Mouse (Mus musculus) heart, embryonic 12.5 days (tissue): Measurements from ENCODE around the gene Cxadr. TPM values are rescaled to one million over a fixed set of nuclear protein-coding genes. Genes with fewer than 3 reads are reported as not detected.

Experiments used
- ATAC-seq: fragments of 200-750 bp; cut with Nextera tagmentation; 2 replicates; pipeline ENCODE4 v1.8.0; 2017; ENCODE audit warnings: moderate TSS enrichment, moderate library complexity; ENCODE audit not compliant: insufficient number of reproducible peaks, low FRiP score
- H3K27ac ChIP-seq: fragments of 300-500 bp; sonication (generic); 2 replicates; pipeline ENCODE4 v1.5.1; 2016; ENCODE audit warnings: mild to moderate bottlenecking, moderate library complexity; ENCODE audit not compliant: poor library complexity, severe bottlenecking
- H3K27me3 ChIP-seq: fragments of 300-500 bp; sonication (generic); replicated peaks from 2 replicates; pipeline ENCODE4 v1.6.1; 2016; ENCODE audit warnings: mild to moderate bottlenecking, moderate library complexity
- H3K36me3 ChIP-seq: fragments of 300-500 bp; sonication (generic); 2 replicates; pipeline ENCODE4 v1.6.1; 2016; ENCODE audit warnings: mild to moderate bottlenecking, moderate library complexity
- H3K4me1 ChIP-seq: fragments of 300-500 bp; sonication (generic); replicated peaks from 2 replicates; pipeline ENCODE4 v1.6.1; 2016; ENCODE audit warnings: mild to moderate bottlenecking
- H3K4me2 ChIP-seq: fragments of 300-500 bp; sonication (generic); 2 replicates; pipeline ENCODE4 v1.6.1; 2016; ENCODE audit warnings: mild to moderate bottlenecking, moderate library complexity
- H3K4me3 ChIP-seq: fragments of 300-500 bp; sonication (generic); 2 replicates; pipeline ENCODE4 v1.5.1; 2016; ENCODE audit warnings: mild to moderate bottlenecking
- H3K9ac ChIP-seq: fragments of 300-500 bp; sonication (generic); 2 replicates; pipeline ENCODE4 v1.6.1; 2016; ENCODE audit warnings: mild to moderate bottlenecking, moderate library complexity
- H3K9me3 ChIP-seq: fragments of 300-500 bp; sonication (generic); replicated peaks from 2 replicates; pipeline ENCODE4 v1.6.1; 2016; ENCODE audit warnings: mild to moderate bottlenecking, moderate library complexity
- WGBS: fragments of 180-500 bp; shearing (Covaris S2); methylation state at CpG from one replicate; pipeline ENCODE4 v1.1.7; 2016; 5-methylcytosine and 5-hydroxymethylcytosine counted together
- polyA plus RNA-seq: library from polyadenylated mRNA; unstranded; fragments of >200 nt; fragmentation: Nextera tagmentation; extraction: Ambion mirVana; gene quantifications from 2 replicates; pipeline ENCODE4 v1.2.1, GENCODE M21; 2016

The Cxadr gene
- polyA plus RNA-seq, 1 experiment from 2014 or later: 43.6 TPM

DNA sequence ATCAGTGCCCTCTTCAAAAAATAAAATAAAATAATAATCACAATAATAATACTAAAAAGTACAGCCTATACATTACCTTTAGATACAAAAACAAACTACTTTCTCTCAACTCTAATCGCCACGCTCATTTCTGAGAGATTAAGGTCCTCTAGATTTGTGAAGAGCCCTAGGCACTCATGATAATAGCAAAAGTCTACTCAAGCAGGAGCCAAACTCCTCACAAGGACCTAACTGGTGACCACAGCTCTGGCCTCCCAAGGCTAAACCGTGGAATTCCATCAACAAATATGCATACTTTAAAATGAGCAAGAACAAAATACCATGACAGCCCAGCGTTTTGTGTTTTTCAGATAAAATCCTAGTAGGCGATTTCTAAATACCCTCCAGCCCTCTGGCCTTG is 71.5 kb downstream of the Cxadr start:
- H3K36me3 ChIP-seq: peaks cover 27% of the 10 kb centered on the region
- WGBS: 73% methylated on average over 5 of the region's 5 CpGs
- H3K9me3 ChIP-seq: no peaks in the 10 kb centered on the region
- H3K4me3 ChIP-seq: no peak overlapping the region
- no peak overlapping the region for H3K4me2 ChIP-seq
- no peak overlapping the region for H3K27ac ChIP-seq
- ATAC-seq: no peak
- no peaks in the 10 kb centered on the region for H3K27me3 ChIP-seq
- H3K4me1 ChIP-seq: peaks cover 12% of the 10 kb centered on the region
- H3K9ac ChIP-seq: no peak overlapping the region

DNA sequence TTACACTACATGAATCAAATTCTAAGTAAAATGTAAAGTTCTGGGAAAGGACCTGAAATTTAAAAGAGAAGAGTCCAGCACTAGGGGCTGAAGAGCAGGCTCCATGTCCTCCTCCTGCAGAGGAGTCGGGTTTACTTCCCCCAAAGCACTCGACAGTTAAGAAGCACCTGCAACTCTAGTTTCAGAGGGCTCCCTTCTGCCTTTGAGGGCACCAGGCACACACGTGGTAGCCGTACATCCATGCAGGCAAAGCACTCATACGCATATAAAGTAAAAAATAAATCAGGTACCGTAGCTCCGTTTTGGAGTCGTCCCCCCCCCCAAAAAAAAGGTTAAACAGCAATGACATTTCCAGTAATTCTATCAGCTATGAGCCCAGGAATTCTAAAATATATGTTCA is 72.5 kb downstream of the Cxadr start:
- 80% methylated on average over 8 of the region's 8 CpGs for WGBS
- Histone ChIP-seq H3K36me3 (peaks cover 21% of the 10 kb centered on the region), H3K27ac (no peak overlapping the region), H3K4me1 (peaks cover 12% of the 10 kb centered on the region), H3K4me2 (no peak overlapping the region), H3K9me3 (no peaks in the 10 kb centered on the region), H3K27me3 (no peaks in the 10 kb centered on the region), H3K9ac (no peak overlapping the region), H3K4me3 (no peak overlapping the region)
- ATAC-seq: no peak

DNA sequence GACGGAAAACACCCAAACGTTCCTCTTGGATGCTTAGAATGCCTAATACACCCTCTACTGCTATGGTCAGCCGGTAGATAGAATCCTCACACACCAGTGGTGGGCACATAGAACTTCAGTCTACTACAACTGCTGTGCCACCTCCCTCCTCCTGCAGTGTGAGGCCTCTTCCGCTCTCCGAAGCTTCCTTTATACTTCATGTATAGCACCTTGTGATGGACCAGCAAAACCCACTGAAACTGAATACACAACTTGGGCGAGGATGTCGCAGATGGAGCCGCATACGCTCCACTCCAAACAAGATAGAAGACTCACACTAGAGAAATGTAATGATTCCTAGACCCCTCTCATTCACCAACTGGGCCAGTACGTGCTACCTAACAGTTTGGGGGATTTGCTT is 73.9 kb downstream of the Cxadr start:
- H3K27ac ChIP-seq: 0 out of 2 replicates have a peak overlapping the region, but pooled peaks have one; percentile 9
- 39% methylated on average over 10 of the region's 10 CpGs for WGBS
- no peaks in the 10 kb centered on the region for H3K27me3 ChIP-seq

DNA sequence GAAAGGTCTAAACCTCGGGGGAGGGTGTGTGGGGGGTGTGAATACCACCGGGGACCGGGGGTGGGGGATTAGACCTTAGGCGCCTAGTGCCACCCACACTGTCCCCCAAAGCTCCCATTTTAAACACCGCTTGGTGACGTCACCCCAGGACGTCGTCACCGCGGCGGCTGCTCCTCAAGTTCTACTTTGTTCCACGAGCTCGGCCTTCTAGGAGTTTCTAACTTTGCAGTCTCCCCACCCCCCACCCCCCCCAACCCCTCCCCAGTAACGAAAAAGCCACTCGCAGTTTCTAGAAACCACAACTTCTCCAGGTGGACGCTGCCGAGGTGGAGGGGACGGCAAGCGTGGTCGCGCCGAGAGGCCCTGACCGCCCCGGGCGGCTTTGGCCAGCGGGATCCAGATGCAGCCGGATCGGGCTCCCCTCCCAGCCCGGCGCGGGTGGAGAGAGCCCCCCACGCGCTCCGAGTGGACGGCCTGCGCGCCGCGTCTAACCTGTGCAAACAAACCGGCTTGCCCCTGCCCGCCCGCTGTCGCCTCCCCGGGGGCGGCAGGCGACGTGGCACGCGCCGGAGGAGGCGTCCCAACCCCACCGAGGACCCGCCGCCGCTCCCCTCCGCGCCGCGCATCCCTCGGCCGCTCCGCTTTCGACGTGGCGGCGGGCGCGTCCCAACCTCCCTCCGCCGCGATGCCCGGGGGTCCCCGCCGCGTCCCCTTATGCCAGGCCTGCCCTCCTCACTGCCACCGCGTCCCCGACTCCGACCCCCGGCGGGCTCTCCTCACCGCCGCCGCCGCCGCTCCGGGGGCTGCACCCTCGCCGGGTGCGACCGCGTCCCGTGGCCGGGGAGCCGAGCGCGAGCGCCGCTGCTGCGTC is 74.8 kb downstream of the Cxadr start:
- H3K27ac ChIP-seq: peak overlapping the region; percentile 84
- H3K4me2 ChIP-seq: peak overlapping the region; percentile 82
- under 1% methylated on average over 100 of the region's 100 CpGs for WGBS
- H3K9me3 ChIP-seq: no peaks in the 10 kb centered on the region
- peak overlapping the region; percentile 99 for H3K4me3 ChIP-seq
- no peaks in the 10 kb centered on the region for H3K27me3 ChIP-seq
- peak; percentile 66 for ATAC-seq
- peaks cover 12% of the 10 kb centered on the region for H3K4me1 ChIP-seq
- peak overlapping the region; percentile 98 for H3K9ac ChIP-seq
- H3K36me3 ChIP-seq: peaks cover 12% of the 10 kb centered on the region

More for the DNA sequence above, 73.9 kb downstream of the Cxadr start:
- peaks cover 12% of the 10 kb centered on the region for H3K36me3 ChIP-seq
- H3K4me1 ChIP-seq: peaks cover 12% of the 10 kb centered on the region
- peak overlapping the region; percentile 82 for H3K4me2 ChIP-seq
- H3K4me3 ChIP-seq: peak overlapping the region; percentile 99
- no peak for ATAC-seq
- H3K9me3 ChIP-seq: no peaks in the 10 kb centered on the region
- peak overlapping the region; percentile 53; the same call in 1 of the 2 replicates for H3K9ac ChIP-seq

DNA sequence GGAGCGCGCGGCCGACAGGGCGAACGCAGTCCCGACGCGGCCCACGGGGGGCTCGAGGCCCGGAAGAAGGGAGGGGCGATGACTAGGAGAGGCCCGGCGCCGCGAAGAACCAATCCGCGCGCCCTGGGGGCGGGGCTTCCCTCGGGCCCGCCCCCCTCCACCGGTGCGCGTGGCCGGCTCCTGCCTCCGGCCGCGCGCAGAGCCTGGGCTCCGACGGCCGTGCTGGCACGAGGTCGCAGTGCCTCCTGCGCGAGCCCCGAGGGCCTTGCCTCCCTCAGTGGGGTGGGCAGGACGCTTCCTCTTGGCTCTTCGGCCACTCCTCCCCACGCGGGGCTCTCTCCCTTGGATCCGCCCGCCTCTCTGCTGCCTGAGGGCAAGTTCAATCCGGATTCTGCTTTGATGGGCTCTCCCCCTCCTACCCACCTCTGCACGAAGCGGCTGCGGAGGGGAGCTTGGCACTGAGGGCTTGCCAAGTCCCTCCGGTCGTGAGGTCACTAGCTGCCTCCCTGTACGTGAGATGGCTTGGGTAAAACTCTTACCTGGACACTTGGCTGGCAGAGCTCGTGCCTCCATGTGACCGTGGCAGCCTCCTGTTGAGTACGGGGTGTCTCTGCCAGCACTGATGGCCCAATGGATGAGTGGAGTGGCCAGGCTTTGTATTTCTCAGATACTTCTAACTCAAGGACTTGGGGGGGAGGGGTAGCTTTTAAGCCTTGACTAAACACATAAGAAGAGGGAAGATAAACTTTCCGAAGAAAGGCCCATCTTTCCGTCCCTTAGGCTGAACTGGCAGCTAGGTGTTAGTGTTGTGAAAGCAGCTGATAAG is 75.7 kb downstream of the Cxadr start, which contains the start of gene Btg3:
Gene Btg3 (minus strand): TSS at position 448 of the 826 bp plus-strand sequence.
- H3K4me3 ChIP-seq: peak within 1 kb of the TSS; percentile 99
- H3K4me2 ChIP-seq: peak within 1 kb of the TSS; percentile 82
- WGBS: under 1% methylated on average over 55 of the region's 57 CpGs
- peak; percentile 98 for ATAC-seq
- peaks cover 12% of the 10 kb centered on the region for H3K4me1 ChIP-seq
- H3K27me3 ChIP-seq: no peaks in the 10 kb centered on the region
- no peaks in the 10 kb centered on the region for H3K9me3 ChIP-seq
- peaks cover 9% of the 10 kb centered on the region for H3K36me3 ChIP-seq
- peak within 1 kb of the TSS; percentile 98 for H3K9ac ChIP-seq
- H3K27ac ChIP-seq: peak within 1 kb of the TSS; percentile 84

DNA sequence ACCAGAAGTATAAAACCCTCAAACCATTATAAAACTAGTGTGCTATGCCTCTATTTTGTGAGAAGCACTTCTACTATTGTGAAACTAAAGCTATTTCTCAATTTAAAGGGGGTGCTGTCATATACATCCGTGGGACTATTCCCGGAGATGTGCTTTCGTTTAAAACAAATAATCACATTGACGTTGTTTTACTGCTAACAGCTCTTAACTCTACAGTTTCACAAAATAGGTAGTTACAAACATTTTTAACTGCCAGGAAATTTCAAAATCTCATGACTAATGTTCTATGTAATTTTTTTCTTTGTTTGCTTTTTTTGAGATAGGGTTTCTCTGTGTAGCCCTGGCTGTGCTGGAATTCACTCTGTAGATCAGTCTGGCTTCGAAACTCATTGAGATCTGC is 77.2 kb downstream of the Cxadr start:
- H3K4me2 ChIP-seq: no peak overlapping the region
- 86% methylated on average over 5 of the region's 5 CpGs for WGBS
- H3K9ac ChIP-seq: no peak overlapping the region
- no peak overlapping the region for H3K27ac ChIP-seq
- H3K4me3 ChIP-seq: no peak overlapping the region
- H3K4me1 ChIP-seq: peaks cover 12% of the 10 kb centered on the region
- ATAC-seq: no peak
- H3K36me3 ChIP-seq: no peaks in the 10 kb centered on the region
- H3K9me3 ChIP-seq: no peaks in the 10 kb centered on the region
- no peaks in the 10 kb centered on the region for H3K27me3 ChIP-seq

DNA sequence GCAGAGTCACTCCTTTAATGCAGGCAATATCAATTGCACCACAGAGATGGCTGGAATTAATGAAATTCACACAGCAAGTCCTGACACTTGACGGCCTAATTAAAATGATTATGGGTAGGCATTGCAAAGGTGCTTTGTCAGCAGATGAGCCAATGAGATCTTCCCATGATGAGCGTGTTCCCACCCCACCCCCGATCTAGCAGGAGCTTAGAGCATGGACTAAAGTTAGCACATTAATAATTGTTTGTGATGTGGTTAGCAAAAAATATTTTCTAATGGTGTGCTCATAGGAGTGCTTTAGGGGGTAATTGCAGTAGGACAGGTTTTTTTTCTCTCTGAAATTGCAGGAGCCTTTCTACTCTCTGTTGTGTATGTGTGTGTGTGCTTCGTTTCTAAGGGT is 87.8 kb downstream of the Cxadr start:
- Histone ChIP-seq H3K4me3 (no peak overlapping the region), H3K36me3 (no peaks in the 10 kb centered on the region), H3K27me3 (no peaks in the 10 kb centered on the region), H3K9ac (no peak overlapping the region), H3K27ac (no peak overlapping the region), H3K4me1 (no peaks in the 10 kb centered on the region), H3K9me3 (peaks cover 6% of the 10 kb centered on the region; the same call in 1 of the 2 replicates), H3K4me2 (no peak overlapping the region)
- WGBS: 79% methylated on average over 4 of the region's 4 CpGs
- ATAC-seq: no peak

DNA sequence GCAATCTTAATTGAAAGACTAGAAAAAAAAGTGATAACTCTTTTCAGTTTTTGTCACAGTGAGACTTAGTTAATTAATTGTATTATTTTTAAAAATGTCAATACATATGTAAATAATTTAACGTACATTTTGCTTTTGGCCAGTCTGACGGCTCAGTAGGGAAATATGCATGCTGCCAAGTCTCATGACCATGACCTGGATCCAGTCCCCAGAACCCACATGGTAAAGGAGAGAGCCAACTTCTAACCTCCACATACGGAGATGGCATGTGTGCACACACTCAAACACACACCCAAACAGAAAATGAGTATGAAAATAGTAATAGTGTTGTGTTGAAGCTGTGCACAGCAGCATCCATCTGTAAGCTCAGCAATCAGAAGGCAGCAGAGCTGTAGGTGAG is 88.7 kb downstream of the Cxadr start:
- ATAC-seq: no peak
- 82% methylated on average over 3 of the region's 3 CpGs for WGBS
- Histone ChIP-seq H3K27ac (no peak overlapping the region), H3K4me2 (no peak overlapping the region), H3K9ac (no peak overlapping the region), H3K4me1 (no peaks in the 10 kb centered on the region), H3K9me3 (peaks cover 7% of the 10 kb centered on the region; the same call in 1 of the 2 replicates), H3K4me3 (no peak overlapping the region), H3K36me3 (no peaks in the 10 kb centered on the region), H3K27me3 (no peaks in the 10 kb centered on the region)

DNA sequence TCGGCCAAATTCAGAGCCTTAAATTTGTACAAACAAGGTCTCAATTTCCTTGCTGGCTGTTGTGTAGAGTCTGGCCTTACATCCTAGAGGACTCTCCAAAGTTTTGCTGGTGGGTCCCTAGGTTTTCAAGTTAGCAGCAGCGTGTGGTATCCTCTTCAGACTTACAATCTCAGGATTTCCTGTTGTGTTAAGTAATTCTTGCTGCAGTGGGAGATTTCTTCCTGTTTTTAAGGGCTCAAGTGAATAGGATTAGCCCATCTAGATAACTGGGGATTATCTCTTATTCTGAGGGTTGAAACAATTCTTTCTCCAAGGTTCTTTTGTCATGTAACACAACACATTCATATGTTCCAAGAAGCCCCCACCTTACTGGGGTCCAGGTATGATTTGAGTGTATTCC is 90.1 kb downstream of the Cxadr start:
- ATAC-seq: no peak
- Histone ChIP-seq H3K9ac (no peak overlapping the region), H3K27ac (no peak overlapping the region), H3K27me3 (no peaks in the 10 kb centered on the region), H3K4me3 (no peak overlapping the region), H3K4me1 (no peaks in the 10 kb centered on the region), H3K4me2 (no peak overlapping the region), H3K9me3 (peaks cover 7% of the 10 kb centered on the region; the same call in 1 of the 2 replicates), H3K36me3 (no peaks in the 10 kb centered on the region)
- WGBS: 53% methylated on average over 2 of the region's 2 CpGs

DNA sequence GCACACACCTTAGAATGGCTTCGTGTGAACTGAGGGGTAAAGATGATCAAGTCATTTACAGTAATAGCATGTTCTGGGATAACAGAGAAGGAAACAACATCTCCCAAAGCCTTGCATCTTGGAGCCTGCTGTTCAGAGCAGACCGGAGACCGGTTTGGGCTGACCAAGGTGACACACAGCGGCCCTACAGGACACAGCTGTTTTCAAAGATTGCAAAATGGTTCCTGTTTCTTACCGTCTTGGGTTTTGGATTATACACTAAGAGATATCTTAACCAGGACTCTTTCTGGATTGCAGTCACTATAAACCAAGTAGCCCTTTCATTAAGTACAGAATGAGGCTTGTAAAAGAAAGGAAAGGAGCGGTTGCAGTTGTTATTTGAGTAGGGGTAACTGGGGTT is 97.4 kb downstream of the Cxadr start:
- Histone ChIP-seq H3K4me2 (no peak overlapping the region), H3K9me3 (peaks cover 5% of the 10 kb centered on the region; the same call in 1 of the 2 replicates), H3K4me1 (peaks cover 14% of the 10 kb centered on the region), H3K4me3 (no peak overlapping the region), H3K27ac (no peak overlapping the region), H3K36me3 (no peaks in the 10 kb centered on the region), H3K27me3 (no peaks in the 10 kb centered on the region), H3K9ac (no peak overlapping the region)
- no peak for ATAC-seq
- 87% methylated on average over 6 of the region's 6 CpGs for WGBS

DNA sequence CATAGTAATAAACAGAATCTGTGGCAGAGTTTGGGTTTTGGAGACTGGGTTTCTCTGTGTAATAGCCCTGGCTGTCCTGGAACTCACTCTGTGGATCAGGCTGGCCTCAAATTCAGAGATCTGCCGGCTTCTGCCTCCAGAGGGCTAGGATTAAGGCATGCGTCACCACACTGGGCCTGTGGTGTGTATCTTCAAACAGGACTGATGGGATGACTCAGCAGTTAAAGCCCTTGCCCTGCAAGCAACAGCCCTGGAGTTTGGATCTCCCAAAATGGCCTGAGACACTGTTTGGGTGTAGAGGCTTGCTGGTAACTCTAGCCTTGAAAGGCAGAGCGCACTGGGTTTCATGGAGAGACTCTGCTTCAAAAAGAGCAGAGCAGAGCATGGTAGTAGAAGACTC is 98.1 kb downstream of the Cxadr start:
- Histone ChIP-seq H3K36me3 (no peaks in the 10 kb centered on the region), H3K9ac (no peak overlapping the region), H3K9me3 (no peaks in the 10 kb centered on the region), H3K4me1 (peaks cover 14% of the 10 kb centered on the region), H3K4me2 (no peak overlapping the region), H3K27me3 (no peaks in the 10 kb centered on the region), H3K27ac (no peak overlapping the region), H3K4me3 (no peak overlapping the region)
- ATAC-seq: no peak
- WGBS: 87% methylated on average over 3 of the region's 3 CpGs
